Mouse (Mus musculus) testis, adult 2 months (tissue): ENCODE measurements around the gene Bet1l. TPM values are rescaled to one million over a fixed set of nuclear protein-coding genes. Genes with fewer than 3 reads are reported as not detected.

Source experiments
- H3K27ac ChIP-seq: fragments of 200-500 bp; 2 replicates; pipeline ENCODE4 v1.5.1; 2012; ENCODE audit warnings: low read depth, low read length; ENCODE audit not compliant: control insufficient read depth, insufficient read depth
- H3K27me3 ChIP-seq: fragments of 200-500 bp; 2 replicates; pipeline ENCODE4 v1.6.1; 2012; ENCODE audit warnings: mild to moderate bottlenecking, low read length, moderate library complexity; ENCODE audit not compliant: control insufficient read depth, insufficient read depth
- H3K36me3 ChIP-seq: fragments of 200-500 bp; 2 replicates; pipeline ENCODE4 v1.6.1; 2012; ENCODE audit warnings: mild to moderate bottlenecking, low read length; ENCODE audit not compliant: control insufficient read depth, insufficient read depth
- H3K4me1 ChIP-seq: fragments of 200-500 bp; 2 replicates; pipeline ENCODE4 v1.6.1; 2012; ENCODE audit warnings: low read length; ENCODE audit not compliant: control insufficient read depth, insufficient read depth
- H3K4me3 ChIP-seq: fragments of 200-500 bp; 2 replicates; pipeline ENCODE4 v1.5.1; 2012; ENCODE audit warnings: low read depth, mild to moderate bottlenecking, low read length, moderate library complexity, mixed read lengths; ENCODE audit not compliant: control insufficient read depth
- CTCF ChIP-seq: fragments of 200-500 bp; IDR thresholded peaks from 2 replicates; pipeline ENCODE4 v1.5.1; 2012; ENCODE audit warnings: low read depth, mild to moderate bottlenecking, inconsistent platforms, low read length, moderate library complexity; ENCODE audit not compliant: control insufficient read depth, insufficient read depth, insufficient replicate concordance
- POLR2A ChIP-seq: fragments of 200-500 bp; IDR thresholded peaks from 2 replicates; pipeline ENCODE4 v1.6.1; 2012; ENCODE audit warnings: low read depth, mild to moderate bottlenecking, inconsistent platforms, low read length, moderate library complexity; ENCODE audit not compliant: control insufficient read depth
- polyA plus RNA-seq: library from polyadenylated mRNA; depleted of rRNA; stranded (reverse); fragments of >200 nt; gene quantifications from 2 replicates; pipeline ENCODE4 v1.2.3, GENCODE M21; 2012; rRNA removed

The Bet1l gene
- polyA plus RNA-seq, 1 experiment = 20.8 TPM

DNA sequence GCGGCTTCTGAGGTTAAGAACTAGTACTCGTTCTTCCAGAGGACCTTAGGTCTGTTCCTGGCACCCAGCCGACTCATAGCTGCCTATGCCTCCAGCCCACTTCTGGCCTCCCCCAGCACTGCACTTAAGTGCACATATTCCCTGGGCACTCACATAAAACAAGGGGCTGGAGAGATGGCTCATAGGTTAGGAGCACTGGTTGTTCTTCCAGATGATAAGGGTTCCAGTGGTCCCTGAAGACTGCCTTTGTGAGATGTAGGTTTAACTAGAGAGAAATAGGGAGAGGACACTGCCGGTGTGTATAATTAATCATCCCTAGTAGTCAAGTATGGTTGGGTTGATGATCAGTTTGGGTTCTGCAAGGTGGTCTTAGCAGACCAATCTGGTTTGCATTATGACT lies 34.6 kb downstream of the Bet1l start:
- Histone ChIP-seq H3K27me3 (no peaks in the 10 kb centered on the region), H3K4me3 (no peak overlapping the region)
- no peak for TF ChIP-seq CTCF
- TF ChIP-seq POLR2A = no peak

DNA sequence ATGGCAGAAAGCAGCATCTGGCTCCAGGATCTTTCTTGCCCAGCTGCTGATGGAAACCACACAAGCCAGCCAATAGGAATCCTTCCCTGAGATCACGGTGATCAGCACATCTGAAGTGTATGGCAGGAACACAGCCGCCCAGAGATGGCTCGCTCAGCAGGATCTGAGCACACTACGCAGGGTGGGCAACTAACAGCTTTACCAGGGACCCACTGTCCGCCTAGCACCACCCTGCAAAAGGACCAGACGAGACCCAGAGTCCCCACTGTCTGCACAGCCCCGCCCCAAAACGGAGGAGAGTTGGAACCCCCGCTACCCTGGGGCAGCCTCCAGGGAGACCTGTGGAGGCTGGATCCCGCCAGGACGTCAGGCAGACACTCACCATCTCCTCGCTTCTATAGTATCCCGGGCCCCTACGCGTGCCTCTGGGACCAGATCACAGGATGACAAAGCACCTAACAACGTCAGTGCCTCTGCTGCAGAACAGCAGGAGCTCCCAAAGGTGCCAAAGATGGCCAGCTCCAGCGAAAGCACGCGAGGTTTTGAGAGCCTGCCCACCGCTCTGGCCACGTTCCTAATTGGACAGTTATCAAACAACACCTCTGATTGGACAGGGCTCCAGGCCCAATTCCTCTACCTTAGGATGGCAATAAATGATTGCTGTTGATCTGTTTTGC lies 35.6 kb downstream of the Bet1l start, which contains the start of gene Zfp941:
Gene Zfp941, minus strand, starts transcription at position 526 of the 677 bp plus-strand sequence.
- H3K4me3 ChIP-seq = peak within 1 kb of the TSS; percentile 76
- H3K4me1 ChIP-seq = peaks cover 7% of the 10 kb centered on the region
- TF ChIP-seq POLR2A = no peak
- no peaks in the 10 kb centered on the region for H3K36me3 ChIP-seq
- no peak within 1 kb of the TSS for H3K27ac ChIP-seq
- no peaks in the 10 kb centered on the region for H3K27me3 ChIP-seq

More for the DNA sequence above, 34.6 kb downstream of the Bet1l start:
- Histone ChIP-seq H3K36me3 (no peaks in the 10 kb centered on the region), H3K27ac (no peak overlapping the region), H3K4me1 (peaks cover 7% of the 10 kb centered on the region)

DNA sequence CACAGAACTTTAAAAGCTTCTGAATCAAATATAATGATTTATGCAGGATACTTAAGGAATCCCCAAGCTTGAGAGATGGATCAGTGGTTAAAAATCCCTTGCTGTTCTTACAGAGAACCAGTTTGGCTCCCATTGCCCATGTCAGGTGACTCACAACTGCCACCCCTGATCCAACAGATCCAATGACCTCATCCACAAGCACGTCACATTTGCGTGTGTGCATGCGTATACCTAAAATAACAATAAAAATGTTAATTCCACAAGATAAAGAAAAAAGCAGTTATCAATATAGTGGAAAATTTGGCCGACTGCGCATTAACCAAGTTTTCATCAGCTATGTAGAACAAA lies 36.1 kb downstream of the Bet1l start:
- H3K4me3 ChIP-seq = peak overlapping the region; percentile 76
- no peaks in the 10 kb centered on the region for H3K36me3 ChIP-seq
- H3K27ac ChIP-seq = no peak overlapping the region
- peaks cover 7% of the 10 kb centered on the region for H3K4me1 ChIP-seq
- TF ChIP-seq POLR2A = no peak
- no peak for TF ChIP-seq CTCF
- no peaks in the 10 kb centered on the region for H3K27me3 ChIP-seq

DNA sequence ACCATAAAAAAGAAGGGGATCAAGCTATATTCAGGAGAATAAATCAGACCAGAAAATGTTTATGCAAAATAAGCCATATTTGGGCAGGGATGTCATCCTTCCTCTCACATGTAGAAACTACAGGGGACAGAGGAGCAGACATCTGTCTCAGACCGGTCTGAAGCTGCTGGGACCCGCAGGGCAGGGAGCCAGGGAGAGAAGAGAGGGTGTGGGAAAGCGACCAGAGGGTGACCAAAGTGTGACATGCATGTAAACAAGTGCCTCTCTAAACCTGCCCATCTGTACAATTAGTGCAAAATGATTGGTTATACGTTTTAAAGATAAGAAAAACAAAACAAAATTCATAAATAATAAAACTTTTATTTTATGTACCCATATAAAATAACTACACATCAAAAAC lies 37.2 kb downstream of the Bet1l start:
- TF ChIP-seq CTCF = no peak
- no peak for TF ChIP-seq POLR2A
- no peak overlapping the region for H3K4me3 ChIP-seq
- no peaks in the 10 kb centered on the region for H3K36me3 ChIP-seq
- no peak overlapping the region for H3K27ac ChIP-seq
- no peaks in the 10 kb centered on the region for H3K27me3 ChIP-seq
- H3K4me1 ChIP-seq = peaks cover 7% of the 10 kb centered on the region

- H3K36me3 ChIP-seq = no peaks in the 10 kb centered on the region
- no peaks in the 10 kb centered on the region for H3K4me1 ChIP-seq
- no peaks in the 10 kb centered on the region for H3K27me3 ChIP-seq
- no peak overlapping the region for H3K4me3 ChIP-seq
- H3K27ac ChIP-seq = no peak overlapping the region
- TF ChIP-seq CTCF (no peak), POLR2A (no peak)
Measured at GRCm38 (mm10) chr7:140812850-140813249, 44.5 kb downstream of the Bet1l start.

DNA sequence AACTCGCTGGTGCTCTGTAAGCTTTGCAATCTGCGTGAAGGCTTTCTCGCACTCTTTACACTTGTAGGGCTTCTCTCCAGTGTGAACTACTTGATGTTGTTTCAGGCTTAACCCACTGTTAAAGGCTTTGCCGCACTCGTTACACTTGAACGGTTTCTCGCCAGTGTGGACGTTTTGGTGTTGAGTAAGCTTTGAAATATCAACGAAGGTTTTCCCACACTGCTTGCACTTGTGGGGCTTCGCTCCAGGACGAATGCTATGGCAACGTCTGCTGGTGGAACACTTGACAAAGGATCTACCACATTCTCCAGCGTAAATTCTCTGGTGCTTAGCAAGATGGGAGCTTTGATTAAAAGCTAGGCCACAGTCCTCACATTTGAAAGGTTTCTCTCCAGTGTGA lies 45.7 kb downstream of the Bet1l start:
- TF ChIP-seq CTCF = no peak
- no peak for TF ChIP-seq POLR2A
- Histone ChIP-seq H3K4me3 (no peak overlapping the region), H3K4me1 (no peaks in the 10 kb centered on the region), H3K27me3 (no peaks in the 10 kb centered on the region), H3K36me3 (no peaks in the 10 kb centered on the region), H3K27ac (no peak overlapping the region)

GRCm38 (mm10) chr7:140810496-140810895 lies 46.9 kb downstream of the Bet1l start:
- Histone ChIP-seq H3K4me1 (no peaks in the 10 kb centered on the region), H3K4me3 (no peak overlapping the region)
- 0 out of 2 replicates have a peak, but pooled peaks have one; percentile 4 for TF ChIP-seq CTCF
- no peak for TF ChIP-seq POLR2A

GRCm38 (mm10) chr7:140805704-140806103 lies 51.7 kb downstream of the Bet1l start:
- Histone ChIP-seq H3K27me3 (no peaks in the 10 kb centered on the region), H3K4me1 (no peaks in the 10 kb centered on the region), H3K4me3 (no peak overlapping the region), H3K27ac (no peak overlapping the region), H3K36me3 (no peaks in the 10 kb centered on the region)
- TF ChIP-seq POLR2A (no peak), CTCF (peak; percentile 56; the same call in 1 of the 2 replicates)

More at GRCm38 (mm10) chr7:140810496-140810895, 46.9 kb downstream of the Bet1l start:
- Histone ChIP-seq H3K27me3 (no peaks in the 10 kb centered on the region), H3K27ac (no peak overlapping the region), H3K36me3 (no peaks in the 10 kb centered on the region)

Other genes starting within 250 kb of the Bet1l start
- 0.08 and 0.26 TPM in 2 replicates for gene Olfr61, start 228.6 kb downstream of the Bet1l start, polyA plus RNA-seq
- 0.28 TPM in 1 of 2 replicates, not detected in the other for gene Olfr53, start 211.1 kb downstream of the Bet1l start, polyA plus RNA-seq
- 0.65 and 0.82 TPM in 2 replicates for gene Olfr539, start 197.6 kb downstream of the Bet1l start, polyA plus RNA-seq
- not detected in 2 replicates for gene Olfr45, start 175.6 kb downstream of the Bet1l start, polyA plus RNA-seq
- not detected in 2 replicates for gene Olfr541, start 160.3 kb downstream of the Bet1l start, polyA plus RNA-seq
- 0.33 and 0.84 TPM in 2 replicates for gene Cyp2e1, start 93.8 kb downstream of the Bet1l start, polyA plus RNA-seq
- gene Syce1, start 69.7 kb downstream of the Bet1l start, polyA plus RNA-seq = 249 and 286 TPM in 2 replicates
- 1.6 and 1.7 TPM in 2 replicates for gene Zfp941, start 35.4 kb downstream of the Bet1l start, polyA plus RNA-seq
- 0.45 TPM in 1 of 2 replicates, not detected in the other for gene Urah, start 22.6 kb downstream of the Bet1l start, polyA plus RNA-seq
- gene Scgb1c1, start 12.0 kb downstream of the Bet1l start, polyA plus RNA-seq = not detected in 2 replicates
- gene Odf3, start 9.8 kb downstream of the Bet1l start, polyA plus RNA-seq = 539 and 573 TPM in 2 replicates
- gene Gm45785, start 1.2 kb downstream of the Bet1l start, polyA plus RNA-seq = not detected in 2 replicates
- 33.7 and 34.5 TPM in 2 replicates for gene Ric8a, start 620 bp downstream of the Bet1l start, polyA plus RNA-seq
- 74.8 and 77.4 TPM in 2 replicates for gene Psmd13, start 24.4 kb upstream of the Bet1l start, polyA plus RNA-seq
- 78.9 and 86.0 TPM in 2 replicates for gene Sirt3, start 24.7 kb upstream of the Bet1l start, polyA plus RNA-seq
- not detected in 2 replicates for gene Cox8b, start 42.9 kb upstream of the Bet1l start, polyA plus RNA-seq
- gene Nlrp6, start 63.3 kb upstream of the Bet1l start, polyA plus RNA-seq = 0.08 and 0.23 TPM in 2 replicates
- 2.0 and 2.4 TPM in 2 replicates for gene Pgghg, start 83.8 kb upstream of the Bet1l start, polyA plus RNA-seq
- gene Ifitm5, start 92.7 kb upstream of the Bet1l start, polyA plus RNA-seq = 0.15 TPM in 1 of 2 replicates, not detected in the other
- gene Gm45717, start 98.4 kb upstream of the Bet1l start, polyA plus RNA-seq = not detected in 2 replicates
- 39.0 and 51.4 TPM in 2 replicates for gene Ifitm2, start 98.4 kb upstream of the Bet1l start, polyA plus RNA-seq
- 3.0 and 6.9 TPM in 2 replicates for gene Ifitm1, start 109.6 kb upstream of the Bet1l start, polyA plus RNA-seq
- 15.2 and 23.0 TPM in 2 replicates for gene Ifitm3, start 153.2 kb upstream of the Bet1l start, polyA plus RNA-seq
- gene Ifitm6, start 160.3 kb upstream of the Bet1l start, polyA plus RNA-seq = 0.19 and 0.48 TPM in 2 replicates
- gene Gm17387, start 171.6 kb upstream of the Bet1l start, polyA plus RNA-seq = not detected in 2 replicates
- gene B4galnt4, start 203.5 kb upstream of the Bet1l start, polyA plus RNA-seq = 18.0 and 23.7 TPM in 2 replicates
- gene Pkp3, start 220.6 kb upstream of the Bet1l start, polyA plus RNA-seq = 0.83 and 0.84 TPM in 2 replicates
- 3.9 and 5.4 TPM in 2 replicates for gene Sigirr, start 243.0 kb upstream of the Bet1l start, polyA plus RNA-seq